Mouse (Mus musculus) limb, embryonic 13.5 days (tissue): Measurements from ENCODE around the gene C1qtnf4. TPM values are rescaled to one million over a fixed set of nuclear protein-coding genes. Genes with fewer than 3 reads are reported as not detected.

Source experiments
- ATAC-seq: fragments of 200-750 bp; cut with Nextera tagmentation; 2 replicates; pipeline ENCODE4 v1.8.0; 2017; ENCODE audit warnings: low read depth, moderate number of reproducible peaks, moderate TSS enrichment; ENCODE audit not compliant: low FRiP score
- H3K27ac ChIP-seq: fragments of 300-500 bp; sonication (generic); 2 replicates; pipeline ENCODE4 v1.5.1; 2015; ENCODE audit warnings: inconsistent platforms, mild to moderate bottlenecking, moderate library complexity
- H3K27me3 ChIP-seq: fragments of 300-500 bp; sonication (generic); 2 replicates; pipeline ENCODE4 v1.6.1; 2015; ENCODE audit warnings: mild to moderate bottlenecking, inconsistent platforms
- H3K36me3 ChIP-seq: fragments of 300-500 bp; sonication (generic); 2 replicates; pipeline ENCODE4 v1.6.1; 2015; ENCODE audit warnings: inconsistent platforms, mild to moderate bottlenecking, moderate library complexity
- H3K4me1 ChIP-seq: fragments of 300-500 bp; sonication (generic); 2 replicates; pipeline ENCODE4 v1.6.1; 2015; ENCODE audit warnings: inconsistent platforms
- H3K4me2 ChIP-seq: fragments of 300-500 bp; sonication (generic); replicated peaks from 2 replicates; pipeline ENCODE4 v1.6.1; 2015; ENCODE audit warnings: inconsistent platforms, mild to moderate bottlenecking, moderate library complexity
- H3K4me3 ChIP-seq: fragments of 300-500 bp; sonication (generic); 2 replicates; pipeline ENCODE4 v1.5.1; 2015; ENCODE audit warnings: moderate library complexity, mild to moderate bottlenecking, inconsistent platforms
- H3K9ac ChIP-seq: fragments of 300-500 bp; sonication (generic); 2 replicates; pipeline ENCODE4 v1.6.1; 2015; ENCODE audit warnings: mild to moderate bottlenecking, inconsistent platforms
- H3K9me3 ChIP-seq: fragments of 300-500 bp; sonication (generic); 2 replicates; pipeline ENCODE4 v1.6.1; 2016; ENCODE audit warnings: inconsistent platforms
- WGBS: fragments of 180-500 bp; shearing (Covaris S2); methylation state at CpG from one replicate; pipeline ENCODE4 v1.1.7; 2015; 5-methylcytosine and 5-hydroxymethylcytosine counted together
- polyA plus RNA-seq: library from polyadenylated mRNA; unstranded; fragments of >200 nt; fragmentation: Nextera tagmentation; extraction: Ambion mirVana; gene quantifications from 2 replicates; pipeline ENCODE4 v1.2.1, GENCODE M21; 2015

The C1qtnf4 gene
- 26.8 and 27.0 TPM in 2 replicates for polyA plus RNA-seq

DNA sequence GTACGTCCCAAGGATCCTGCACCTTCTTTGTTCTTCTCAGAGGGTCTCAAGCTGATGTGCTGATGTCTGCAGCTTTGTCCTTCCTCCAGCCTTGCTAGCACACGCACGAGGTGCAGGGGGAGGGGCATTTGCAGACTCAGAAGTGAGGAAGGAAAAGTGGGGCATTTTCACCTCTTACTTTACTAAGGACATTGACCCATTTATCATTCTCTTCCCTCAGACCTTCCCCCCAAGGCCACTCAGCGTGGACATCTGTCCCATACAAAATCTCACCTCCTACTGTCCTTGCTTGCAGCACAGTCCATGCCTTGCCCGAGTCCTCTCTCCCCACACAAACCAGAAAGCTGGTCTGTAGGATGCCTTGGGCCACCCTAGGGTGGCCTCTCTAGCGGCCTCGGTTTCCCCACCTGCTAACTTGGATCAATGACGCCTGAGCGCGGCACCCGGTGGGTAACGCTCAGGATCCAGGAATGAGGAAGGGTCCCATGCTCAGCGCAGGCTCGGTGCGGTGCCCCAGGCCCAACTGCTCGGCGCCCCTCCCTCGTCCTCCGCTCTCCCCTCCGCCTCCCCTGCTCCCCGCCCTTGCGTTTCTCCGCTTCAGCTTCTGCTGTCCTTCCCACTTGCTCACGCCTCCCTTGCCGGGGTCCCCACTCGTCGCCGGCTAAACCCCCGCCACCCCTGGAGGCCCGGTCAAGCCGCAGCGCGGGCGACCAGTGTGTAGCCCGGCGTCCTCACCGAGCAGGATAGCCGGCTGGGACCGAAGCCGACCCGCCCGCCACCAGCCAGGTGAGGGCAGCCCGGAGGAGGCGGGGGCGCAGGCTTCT is at the start of gene C1qtnf4:
C1qtnf4 (plus strand) TSS at position 643 of the 824 bp plus-strand sequence.
- H3K36me3 ChIP-seq, result no peaks in the 10 kb centered on the region

GRCm38 (mm10) chr2:90838621-90839020 is 47.0 kb upstream of the C1qtnf4 start:
- ATAC-seq, result no peak
- WGBS, result 84% methylated on average over 2 of the region's 2 CpGs
- Histone ChIP-seq H3K4me2 (no peak overlapping the region), H3K9ac (no peak overlapping the region), H3K36me3 (no peaks in the 10 kb centered on the region), H3K9me3 (no peaks in the 10 kb centered on the region), H3K27ac (no peak overlapping the region), H3K4me1 (no peaks in the 10 kb centered on the region), H3K4me3 (no peak overlapping the region), H3K27me3 (no peaks in the 10 kb centered on the region)

More for the DNA sequence above, at the start of gene C1qtnf4:
- peak; percentile 52; the same call in 1 of the 2 replicates for ATAC-seq
- H3K27ac ChIP-seq, result no peak within 1 kb of the TSS
- H3K4me3 ChIP-seq, result peak within 1 kb of the TSS; percentile 62
- peak within 1 kb of the TSS; percentile 72 for H3K9ac ChIP-seq
- H3K4me1 ChIP-seq, result peaks cover 29% of the 10 kb centered on the region
- H3K4me2 ChIP-seq, result peak within 1 kb of the TSS; percentile 89
- H3K27me3 ChIP-seq, result peaks cover 61% of the 10 kb centered on the region
- no peaks in the 10 kb centered on the region for H3K9me3 ChIP-seq
- 1% methylated on average over 44 of the region's 45 CpGs for WGBS

- no peak overlapping the region for H3K27ac ChIP-seq
- no peak overlapping the region for H3K9ac ChIP-seq
- H3K4me1 ChIP-seq, result peaks cover 13% of the 10 kb centered on the region
- H3K36me3 ChIP-seq, result no peaks in the 10 kb centered on the region
- no peaks in the 10 kb centered on the region for H3K27me3 ChIP-seq
- ATAC-seq, result no peak
- H3K4me3 ChIP-seq, result no peak overlapping the region
- H3K9me3 ChIP-seq, result no peaks in the 10 kb centered on the region
- H3K4me2 ChIP-seq, result no peak overlapping the region
- 60% methylated on average over 1 of the region's 1 CpGs for WGBS
These were observed 42.0 kb upstream of the C1qtnf4 start for GRCm38 (mm10) chr2:90843666-90844065.

- Histone ChIP-seq H3K36me3 (no peaks in the 10 kb centered on the region), H3K9ac (no peak overlapping the region), H3K4me1 (peaks cover 17% of the 10 kb centered on the region), H3K4me2 (no peak overlapping the region), H3K9me3 (no peaks in the 10 kb centered on the region), H3K27me3 (no peaks in the 10 kb centered on the region), H3K27ac (no peak overlapping the region), H3K4me3 (no peak overlapping the region)
- ATAC-seq, result no peak
- WGBS, result 76% methylated on average over 5 of the region's 5 CpGs
These were observed 41.4 kb upstream of the C1qtnf4 start for GRCm38 (mm10) chr2:90844262-90844661.

- Histone ChIP-seq H3K4me3 (no peak overlapping the region), H3K36me3 (peaks cover 2% of the 10 kb centered on the region), H3K27ac (no peak overlapping the region), H3K9me3 (no peaks in the 10 kb centered on the region), H3K27me3 (no peaks in the 10 kb centered on the region), H3K4me2 (no peak overlapping the region), H3K4me1 (peaks cover 17% of the 10 kb centered on the region), H3K9ac (no peak overlapping the region)
- WGBS, result 81% methylated on average over 5 of the region's 5 CpGs
- no peak for ATAC-seq
These were observed 40.4 kb upstream of the C1qtnf4 start for GRCm38 (mm10) chr2:90845234-90845633.

DNA sequence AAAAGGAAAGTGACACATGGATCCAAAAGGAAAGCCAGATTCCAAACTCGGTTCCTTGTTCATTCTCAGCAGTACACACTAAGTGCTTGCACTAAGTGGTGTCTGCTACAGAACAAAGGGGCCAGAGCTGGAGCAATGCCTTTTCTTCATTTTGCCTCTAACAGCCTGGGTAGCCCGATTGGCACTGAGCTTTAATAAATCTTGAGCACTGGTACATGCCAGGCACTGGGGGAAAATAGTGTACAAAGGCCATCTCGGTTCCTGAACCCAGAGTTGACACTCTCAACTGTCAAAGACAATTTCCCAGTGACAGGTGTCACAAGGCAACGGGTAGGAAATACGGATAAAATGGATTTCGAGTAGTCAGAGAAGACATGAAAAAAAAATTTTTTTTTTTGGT is 39.5 kb upstream of the C1qtnf4 start:
- Histone ChIP-seq H3K9ac (peak overlapping the region; percentile 59), H3K4me1 (peaks cover 17% of the 10 kb centered on the region), H3K4me3 (peak overlapping the region; percentile 87), H3K9me3 (no peaks in the 10 kb centered on the region), H3K4me2 (peak overlapping the region; percentile 71), H3K36me3 (peaks cover 11% of the 10 kb centered on the region), H3K27me3 (no peaks in the 10 kb centered on the region), H3K27ac (no peak overlapping the region)
- WGBS, result 51% methylated on average over 6 of the region's 6 CpGs
- ATAC-seq, result no peak

GRCm38 (mm10) chr2:90846597-90846954 is 39.1 kb upstream of the C1qtnf4 start:
- WGBS, result 2% methylated on average over 8 of the region's 8 CpGs
- H3K9ac ChIP-seq, result peak overlapping the region; percentile 59

GRCm38 (mm10) chr2:90846955-90847680 is 38.5 kb upstream of the C1qtnf4 start, which contains the start of gene Mtch2:
Gene Mtch2, plus strand, starts transcription at chr2:90847155.
- peaks cover 20% of the 10 kb centered on the region for H3K36me3 ChIP-seq
- no peaks in the 10 kb centered on the region for H3K9me3 ChIP-seq
- WGBS, result under 1% methylated on average over 60 of the region's 67 CpGs
- peak within 1 kb of the TSS; percentile 87 for H3K4me3 ChIP-seq
- peak within 1 kb of the TSS; percentile 71 for H3K4me2 ChIP-seq
- H3K27ac ChIP-seq, result peak within 1 kb of the TSS; percentile 69
- H3K4me1 ChIP-seq, result peaks cover 17% of the 10 kb centered on the region
- peak within 1 kb of the TSS; percentile 90 for H3K9ac ChIP-seq
- H3K27me3 ChIP-seq, result no peaks in the 10 kb centered on the region
- ATAC-seq, result peak; percentile 98

More at GRCm38 (mm10) chr2:90846597-90846954, 39.1 kb upstream of the C1qtnf4 start:
- ATAC-seq, result no peak
- Histone ChIP-seq H3K4me3 (peak overlapping the region; percentile 87), H3K27me3 (no peaks in the 10 kb centered on the region), H3K4me1 (peaks cover 17% of the 10 kb centered on the region), H3K9me3 (no peaks in the 10 kb centered on the region), H3K4me2 (peak overlapping the region; percentile 71), H3K27ac (peak overlapping the region; percentile 58; the same call in 1 of the 2 replicates), H3K36me3 (peaks cover 15% of the 10 kb centered on the region)

DNA sequence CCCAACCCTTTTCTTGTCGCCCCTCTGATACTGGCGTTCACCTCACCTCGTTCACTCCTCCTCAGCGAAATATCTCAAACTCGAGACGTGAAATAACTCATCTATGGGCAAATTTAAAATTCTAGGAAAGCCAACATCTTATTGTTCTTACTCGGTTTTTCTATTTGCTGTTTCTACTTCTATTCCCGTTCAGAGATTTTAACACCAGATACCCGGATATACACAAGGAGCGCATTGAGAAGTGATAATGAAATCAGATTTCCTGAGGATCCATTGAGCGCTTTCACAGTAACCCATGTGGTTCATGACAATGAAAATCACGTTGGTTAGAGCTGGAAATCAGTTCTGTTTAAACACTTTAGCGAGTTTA is 38.0 kb upstream of the C1qtnf4 start:
- ATAC-seq, result no peak
- peak overlapping the region; percentile 87 for H3K4me3 ChIP-seq
- peak overlapping the region; percentile 69 for H3K27ac ChIP-seq
- H3K9me3 ChIP-seq, result no peaks in the 10 kb centered on the region
- peaks cover 24% of the 10 kb centered on the region for H3K36me3 ChIP-seq
- 1% methylated on average over 13 of the region's 13 CpGs for WGBS
- no peaks in the 10 kb centered on the region for H3K27me3 ChIP-seq
- peaks cover 17% of the 10 kb centered on the region for H3K4me1 ChIP-seq
- peak overlapping the region; percentile 90 for H3K9ac ChIP-seq
- peak overlapping the region; percentile 71 for H3K4me2 ChIP-seq

- H3K4me3 ChIP-seq, result peak overlapping the region; percentile 87
- ATAC-seq, result no peak
- peaks cover 30% of the 10 kb centered on the region for H3K36me3 ChIP-seq
- 88% methylated on average over 5 of the region's 5 CpGs for WGBS
- no peak overlapping the region for H3K27ac ChIP-seq
- H3K9me3 ChIP-seq, result no peaks in the 10 kb centered on the region
- no peaks in the 10 kb centered on the region for H3K27me3 ChIP-seq
- H3K4me2 ChIP-seq, result peak overlapping the region; percentile 71
- H3K9ac ChIP-seq, result peak overlapping the region; percentile 90; the same call in 1 of the 2 replicates
- peaks cover 17% of the 10 kb centered on the region for H3K4me1 ChIP-seq
These were observed 37.3 kb upstream of the C1qtnf4 start for GRCm38 (mm10) chr2:90848331-90848730.

DNA sequence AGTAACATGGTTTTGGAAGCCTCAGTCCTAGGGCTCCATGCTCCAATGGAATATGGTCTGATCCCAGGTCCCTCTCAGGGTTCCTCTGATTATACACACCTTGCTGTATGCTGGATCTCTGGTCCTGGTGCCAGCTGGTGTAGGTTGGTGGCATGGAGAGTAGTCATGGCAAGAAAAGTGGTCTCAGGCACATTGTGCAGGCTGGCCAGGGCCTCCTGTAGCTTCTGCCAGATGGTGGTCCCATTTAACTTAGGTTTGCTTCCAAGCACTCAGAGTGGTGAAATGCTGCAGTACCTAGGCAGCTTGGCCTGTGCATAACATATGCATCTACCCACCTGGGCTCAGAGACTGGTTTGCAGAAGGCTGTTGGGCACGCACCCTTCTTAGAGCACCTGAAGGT is 35.3 kb upstream of the C1qtnf4 start:
- no peak overlapping the region for H3K4me2 ChIP-seq
- 90% methylated on average over 1 of the region's 1 CpGs for whole genome bisulfite sequencing
- H3K9ac ChIP-seq, result no peak overlapping the region
- no peak overlapping the region for H3K27ac ChIP-seq
- H3K4me3 ChIP-seq, result no peak overlapping the region
- ATAC-seq, result no peak
- no peaks in the 10 kb centered on the region for H3K27me3 ChIP-seq
- peaks cover 17% of the 10 kb centered on the region for H3K4me1 ChIP-seq
- peaks cover 47% of the 10 kb centered on the region for H3K36me3 ChIP-seq
- no peaks in the 10 kb centered on the region for H3K9me3 ChIP-seq

DNA sequence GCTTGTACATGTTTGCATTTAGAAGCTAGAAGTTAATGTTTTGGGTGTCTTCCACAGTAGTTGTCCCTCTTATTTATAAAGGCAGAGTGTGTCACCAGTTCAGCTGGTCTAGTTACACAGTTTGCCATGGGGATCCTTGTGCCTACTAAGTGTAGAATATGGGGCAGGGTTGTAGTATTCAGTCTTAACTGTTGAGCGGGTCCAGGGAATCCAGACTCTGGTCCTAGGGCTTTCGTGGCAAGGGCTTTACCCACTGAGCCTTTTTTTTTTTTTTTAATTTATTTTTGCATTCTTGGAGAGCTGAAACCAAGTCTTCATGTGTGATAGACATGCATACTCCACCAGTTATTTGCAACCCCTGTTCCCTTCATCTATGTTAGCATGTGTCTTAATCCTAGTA is 24.2 kb upstream of the C1qtnf4 start:
- H3K9ac ChIP-seq, result no peak overlapping the region
- peaks cover 86% of the 10 kb centered on the region for H3K36me3 ChIP-seq
- H3K27me3 ChIP-seq, result no peaks in the 10 kb centered on the region
- no peaks in the 10 kb centered on the region for H3K9me3 ChIP-seq
- H3K27ac ChIP-seq, result no peak overlapping the region
- H3K4me1 ChIP-seq, result no peaks in the 10 kb centered on the region
- no peak overlapping the region for H3K4me2 ChIP-seq
- WGBS, result 100% methylated on average over 2 of the region's 2 CpGs
- no peak overlapping the region for H3K4me3 ChIP-seq
- ATAC-seq, result no peak
